In the genomic region with DNA sequence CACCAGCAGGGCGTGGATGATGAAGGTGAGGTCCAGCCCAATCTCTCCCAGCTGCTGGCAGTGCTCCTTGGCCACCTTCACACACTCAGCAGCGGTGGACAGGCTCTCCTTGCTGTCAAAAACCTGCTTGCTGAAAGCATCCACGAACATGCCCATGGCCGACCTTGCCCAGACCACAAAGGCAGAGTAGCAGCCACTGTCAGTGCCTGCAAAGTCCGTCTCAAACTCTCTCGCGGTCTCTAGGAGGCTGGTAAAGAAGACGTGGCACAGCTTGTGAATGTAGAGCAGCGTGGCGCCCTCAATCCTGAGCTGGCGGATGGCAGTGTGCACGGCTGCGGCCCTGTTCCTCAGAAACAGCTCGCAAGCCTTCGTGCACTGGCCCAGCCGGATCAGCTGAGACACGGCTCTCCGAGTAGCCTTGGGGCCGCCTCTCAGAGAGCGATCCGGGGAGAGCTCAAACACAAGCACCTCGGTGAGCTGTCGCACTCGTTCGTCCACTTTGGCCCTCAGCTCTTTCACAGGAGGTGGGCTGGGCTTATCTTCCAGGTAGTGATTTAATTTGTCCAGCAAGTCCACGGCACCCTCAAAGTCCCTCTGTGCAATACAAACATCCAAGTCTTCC, we compare ENCODE assay signal across 8 mouse cellular contexts. TPM values are rescaled to one million over a fixed set of nuclear protein-coding genes. Genes with fewer than 3 reads are reported as not detected.
DNase-seq lines count a peak whose midpoint lies in the region; ATAC-seq and TF ChIP-seq lines count a peak whose summit lies in the region.

No protein-coding gene starts in this region.

- TF ChIP-seq POLR2A in bone marrow, adult 2 months (IDR thresholded peaks at IDR 0.05; ENCODE audit: borderline replicate concordance, control insufficient read depth, low read depth, low read length), result no peak

- H3K4me3 ChIP-seq in kidney, embryonic 15.5 days (replicated peaks), result peak overlapping the region; percentile 89
- peak overlapping the region; percentile 96 for H3K4me3 ChIP-seq in bone marrow, adult 2 months (replicated peaks; ENCODE audit: control insufficient read depth, low read depth, low read length)
- H3K4me3 ChIP-seq in forebrain, embryonic 14.5 days (ENCODE audit: low read depth, low read length), result peak overlapping the region; percentile 93
- H3K4me3 ChIP-seq in liver, embryonic 12.5 days, result peak overlapping the region; percentile 98

- peaks cover 34% of the 10 kb centered on the region for H3K4me1 ChIP-seq in kidney, embryonic 15.5 days
- H3K4me1 ChIP-seq in bone marrow, adult 2 months (ENCODE audit: control insufficient read depth, insufficient read depth, low read length), result peaks cover 11% of the 10 kb centered on the region
- H3K4me1 ChIP-seq in forebrain, embryonic 14.5 days (ENCODE audit: control insufficient read depth, insufficient read depth, low read length), result peaks cover 16% of the 10 kb centered on the region
- peaks cover 45% of the 10 kb centered on the region for H3K4me1 ChIP-seq in liver, embryonic 12.5 days

- WGBS in kidney, embryonic 15.5 days, result 77% methylated on average over 26 of the region's 26 CpGs
- WGBS in bone marrow, adult 2 months, result 87% methylated on average over 26 of the region's 26 CpGs
- WGBS in forebrain, embryonic 14.5 days, result 85% methylated on average over 26 of the region's 26 CpGs
- WGBS in liver, embryonic 12.5 days (ENCODE audit: insufficient replicate concordance), result 83% methylated on average over 26 of the region's 26 CpGs

- no peak for DNase-seq in kidney, postnatal 14 days
- DNase-seq in forebrain, embryonic 14.5 days (ENCODE audit: low spot score), result no peak
- no peak for DNase-seq in embryo, embryonic 9.5 days (ENCODE audit: extremely low spot score)
- DNase-seq in urinary bladder, postnatal 4 days (ENCODE audit: low spot score in 2 of 2), result no peak

- H3K9me3 ChIP-seq in kidney, embryonic 15.5 days (replicated peaks), result no peaks in the 10 kb centered on the region
- H3K9me3 ChIP-seq in forebrain, embryonic 14.5 days (replicated peaks; ENCODE audit: control insufficient read depth, low read length), result no peaks in the 10 kb centered on the region
- no peaks in the 10 kb centered on the region for H3K9me3 ChIP-seq in liver, embryonic 12.5 days (replicated peaks)

- H3K4me2 ChIP-seq in kidney, embryonic 15.5 days, result peak overlapping the region; percentile 99
- H3K4me2 ChIP-seq in forebrain, embryonic 14.5 days (ENCODE audit: low read length), result peak overlapping the region; percentile 96
- H3K4me2 ChIP-seq in liver, embryonic 12.5 days, result peak overlapping the region; percentile 99

- peak overlapping the region; percentile 87 for H3K27ac ChIP-seq in kidney, embryonic 15.5 days
- H3K27ac ChIP-seq in bone marrow, adult 2 months (ENCODE audit: control insufficient read depth, insufficient read depth, low read depth, low read length, poor library complexity), result no peak overlapping the region
- H3K27ac ChIP-seq in forebrain, embryonic 14.5 days (ENCODE audit: low read depth, low read length), result no peak overlapping the region
- H3K27ac ChIP-seq in liver, embryonic 12.5 days, result 0 out of 2 replicates have a peak overlapping the region, but pooled peaks have one; percentile 93

- H3K27me3 ChIP-seq in kidney, embryonic 15.5 days, result no peaks in the 10 kb centered on the region
- no peaks in the 10 kb centered on the region for H3K27me3 ChIP-seq in forebrain, embryonic 14.5 days (replicated peaks; ENCODE audit: control insufficient read depth, insufficient read depth, low read length)
- H3K27me3 ChIP-seq in liver, embryonic 12.5 days (replicated peaks), result no peaks in the 10 kb centered on the region

- TF ChIP-seq CTCF in bone marrow, adult 2 months (IDR thresholded peaks at IDR 0.05; ENCODE audit: control insufficient read depth, insufficient read depth, low read length), result no peak

- H3K9ac ChIP-seq in kidney, embryonic 15.5 days, result peak overlapping the region; percentile 81
- H3K9ac ChIP-seq in forebrain, embryonic 14.5 days (ENCODE audit: low read length), result peak overlapping the region; percentile 79
- peak overlapping the region; percentile 93 for H3K9ac ChIP-seq in liver, embryonic 12.5 days

- 0 out of 2 replicates have a peak, but pooled peaks have one; percentile 9 for ATAC-seq in kidney, embryonic 15.5 days (replicated peaks; ENCODE audit: low FRiP score)
- ATAC-seq in forebrain, embryonic 14.5 days, result no peak
- ATAC-seq in liver, embryonic 12.5 days, result no peak
- no peak for ATAC-seq in monocyte, adult 5-6 weeks (replicated peaks; ENCODE audit: insufficient number of reproducible peaks, low FRiP score, low TSS enrichment, poor library complexity, severe bottlenecking)

- peaks cover 68% of the 10 kb centered on the region for H3K36me3 ChIP-seq in kidney, embryonic 15.5 days
- peaks cover 53% of the 10 kb centered on the region for H3K36me3 ChIP-seq in forebrain, embryonic 14.5 days (ENCODE audit: control insufficient read depth, insufficient read depth, low read length)
- H3K36me3 ChIP-seq in liver, embryonic 12.5 days, result peaks cover 74% of the 10 kb centered on the region

RNA-seq across cellular contexts. Expression of a gene that starts 1.4 kb away (rescaled TPM):
- polyA plus RNA-seq in kidney, embryonic 15.5 days (2015; fragmentation: Nextera tagmentation; extraction: Ambion mirVana), result 7.6 and 9.0 TPM in 2 replicates
- 6.0 and 13.3 TPM in 2 replicates for polyA plus RNA-seq in bone marrow, adult 2 months (2011; ENCODE audit: insufficient read depth, insufficient read length, low replicate concordance, missing spikeins)
- 5.9 and 7.2 TPM in 2 replicates for polyA plus RNA-seq in forebrain, embryonic 14.5 days (2014; fragmentation: Nextera tagmentation; extraction: Ambion mirVana)
- polyA plus RNA-seq in liver, embryonic 12.5 days (2016; fragmentation: Nextera tagmentation; extraction: Ambion mirVana), result 9.4 and 10.5 TPM in 2 replicates
- total RNA-seq in monocyte, adult 5-6 weeks (2017), result 12.3 to 19.4 TPM (median 13.2 TPM) in 3 replicates

RNA-seq across cellular contexts. Expression of a gene that starts 1.6 kb away (rescaled TPM):
- polyA plus RNA-seq in kidney, embryonic 15.5 days (2015; fragmentation: Nextera tagmentation; extraction: Ambion mirVana), result 9.7 and 10.2 TPM in 2 replicates
- 11.8 and 13.8 TPM in 2 replicates for polyA plus RNA-seq in bone marrow, adult 2 months (2011; ENCODE audit: insufficient read depth, insufficient read length, low replicate concordance, missing spikeins)
- 9.8 and 11.1 TPM in 2 replicates for polyA plus RNA-seq in forebrain, embryonic 14.5 days (2014; fragmentation: Nextera tagmentation; extraction: Ambion mirVana)
- polyA plus RNA-seq in liver, embryonic 12.5 days (2016; fragmentation: Nextera tagmentation; extraction: Ambion mirVana), result 11.1 and 12.4 TPM in 2 replicates
- 15.5 to 26.7 TPM (median 22.1 TPM) in 3 replicates for total RNA-seq in monocyte, adult 5-6 weeks (2017)

RNA-seq across cellular contexts. Expression of a gene that starts 33.2 kb away (rescaled TPM):
- polyA plus RNA-seq in kidney, embryonic 15.5 days (2015; fragmentation: Nextera tagmentation; extraction: Ambion mirVana), result 52.7 and 53.3 TPM in 2 replicates
- 12.8 and 22.0 TPM in 2 replicates for polyA plus RNA-seq in bone marrow, adult 2 months (2011; ENCODE audit: insufficient read depth, insufficient read length, low replicate concordance, missing spikeins)
- 25.0 and 29.1 TPM in 2 replicates for polyA plus RNA-seq in forebrain, embryonic 14.5 days (2014; fragmentation: Nextera tagmentation; extraction: Ambion mirVana)
- polyA plus RNA-seq in liver, embryonic 12.5 days (2016; fragmentation: Nextera tagmentation; extraction: Ambion mirVana), result 39.6 and 40.8 TPM in 2 replicates
- 26.0 to 39.2 TPM (median 27.4 TPM) in 3 replicates for total RNA-seq in monocyte, adult 5-6 weeks (2017)

RNA-seq across cellular contexts. Expression of a gene that starts 33.3 kb away (rescaled TPM):
- 101 and 114 TPM in 2 replicates for polyA plus RNA-seq in kidney, embryonic 15.5 days (2015; fragmentation: Nextera tagmentation; extraction: Ambion mirVana)
- polyA plus RNA-seq in bone marrow, adult 2 months (2011; ENCODE audit: insufficient read depth, insufficient read length, low replicate concordance, missing spikeins), result 32.3 and 41.2 TPM in 2 replicates
- polyA plus RNA-seq in forebrain, embryonic 14.5 days (2014; fragmentation: Nextera tagmentation; extraction: Ambion mirVana), result 93.5 and 95.5 TPM in 2 replicates
- polyA plus RNA-seq in liver, embryonic 12.5 days (2016; fragmentation: Nextera tagmentation; extraction: Ambion mirVana), result 62.3 and 66.2 TPM in 2 replicates
- 37.0 to 58.8 TPM (median 41.2 TPM) in 3 replicates for total RNA-seq in monocyte, adult 5-6 weeks (2017)

RNA-seq across cellular contexts. Expression of a gene that starts 53.0 kb away (rescaled TPM):
- polyA plus RNA-seq in kidney, embryonic 15.5 days (2015; fragmentation: Nextera tagmentation; extraction: Ambion mirVana), result 10.9 and 11.1 TPM in 2 replicates
- polyA plus RNA-seq in bone marrow, adult 2 months (2011; ENCODE audit: insufficient read depth, insufficient read length, low replicate concordance, missing spikeins), result 4.3 and 7.1 TPM in 2 replicates
- polyA plus RNA-seq in forebrain, embryonic 14.5 days (2014; fragmentation: Nextera tagmentation; extraction: Ambion mirVana), result 24.4 and 25.7 TPM in 2 replicates
- polyA plus RNA-seq in liver, embryonic 12.5 days (2016; fragmentation: Nextera tagmentation; extraction: Ambion mirVana), result 4.3 TPM in 2 replicates
- 24.4 to 26.1 TPM (median 24.5 TPM) in 3 replicates for total RNA-seq in monocyte, adult 5-6 weeks (2017)

Comparison
In these comparisons a context has a peak if more than half of its experiments do, and no peak if none do; other contexts are left out.
1. H3K27ac ChIP-seq: peak in kidney, embryonic 15.5 days (single experiment) and liver, embryonic 12.5 days (single experiment); none in bone marrow, adult 2 months (single experiment) and forebrain, embryonic 14.5 days (single experiment).
2. Peak in every context shown above with its lines, with median percentiles within 50 percentile points of each other: H3K4me2 ChIP-seq, H3K4me3 ChIP-seq and H3K9ac ChIP-seq.